Mouse (Mus musculus) lung, postnatal 0 days (tissue): ENCODE measurements around the gene Ptpre.

Experiments used
- CTCF ChIP-seq: IDR thresholded peaks from 2 replicates; pipeline ENCODE4 v1.5.1; 2016; ENCODE audit warnings: antibody characterized with exemption, mild to moderate bottlenecking
- EP300 ChIP-seq: IDR thresholded peaks from 2 replicates; pipeline ENCODE4 v1.6.1; 2016; ENCODE audit warnings: antibody characterized with exemption, mild to moderate bottlenecking, control low read depth

DNA sequence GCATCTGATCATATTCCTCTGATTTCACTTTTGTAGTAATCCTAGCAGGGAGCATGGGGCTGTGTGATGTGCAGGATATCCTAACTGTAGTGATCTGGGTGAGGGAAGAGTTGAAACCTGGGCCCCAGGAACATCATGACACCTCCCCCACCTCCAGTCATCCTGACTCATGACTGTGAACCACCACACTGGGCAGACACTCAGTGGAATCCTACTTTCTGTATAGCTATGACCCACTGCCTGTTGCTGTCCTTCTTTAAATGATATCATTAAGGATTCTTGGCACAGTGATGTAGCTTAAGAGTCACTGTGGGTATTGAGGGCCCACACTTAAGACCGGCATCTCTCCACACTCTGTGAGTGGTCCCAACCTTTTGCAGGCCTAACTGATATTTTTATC is 30.3 kb downstream of the Ptpre start:
- no peak for TF ChIP-seq CTCF
- TF ChIP-seq EP300, result no peak
